In genomic region chr6:118724388-118724787, GRCm38 (mm10) we compare ENCODE assay signal across 20 mouse cellular contexts.
DNase-seq lines count a peak whose midpoint lies in the region; ATAC-seq and TF ChIP-seq lines count a peak whose summit lies in the region.
"Had no signal": no experiment of that assay in that cellular context is flagged by ENCODE, and none has a peak within 500 bp of the region (broad histone marks: within the 10 kb centered on the region; RNA-seq: fewer than 3 reads in every experiment).

No protein-coding gene starts in this region.

- H3K9me3 ChIP-seq in forebrain, embryonic 15.5 days = no peaks in the 10 kb centered on the region
- no peaks in the 10 kb centered on the region for H3K9me3 ChIP-seq in forebrain, embryonic 16.5 days (ENCODE audit: control insufficient read depth, low read length)
- no peaks in the 10 kb centered on the region for H3K9me3 ChIP-seq in hindbrain, embryonic 13.5 days
- no peaks in the 10 kb centered on the region for H3K9me3 ChIP-seq in hindbrain, embryonic 16.5 days (ENCODE audit: control insufficient read depth, low read length)
- H3K9me3 ChIP-seq: embryonic facial prominence, embryonic 12.5 days; heart, embryonic 12.5 days; heart, embryonic 15.5 days had no signal

- TF ChIP-seq CTCF in Patski (IDR thresholded peaks at IDR 0.05) = no peak

- H3K27me3 ChIP-seq in forebrain, embryonic 15.5 days = no peaks in the 10 kb centered on the region
- H3K27me3 ChIP-seq in forebrain, embryonic 16.5 days (replicated peaks; ENCODE audit: control insufficient read depth, insufficient read depth, low read length) = no peaks in the 10 kb centered on the region
- no peaks in the 10 kb centered on the region for H3K27me3 ChIP-seq in hindbrain, embryonic 13.5 days
- H3K27me3 ChIP-seq in hindbrain, embryonic 16.5 days (replicated peaks; ENCODE audit: control insufficient read depth, insufficient read depth, low read length) = no peaks in the 10 kb centered on the region
- no peaks in the 10 kb centered on the region for H3K27me3 ChIP-seq in Patski
- H3K27me3 ChIP-seq: embryonic facial prominence, embryonic 12.5 days; embryonic facial prominence, embryonic 15.5 days; heart, embryonic 12.5 days; heart, embryonic 15.5 days had no signal

- in situ Hi-C loops in Patski (cut with MboI; ENCODE audit: low pct_unique_long_range_greater_than_20kb) = no loop called here

- DNase-seq in Patski (ENCODE audit: low read depth, low spot score) = peak; percentile 81
- no peak for DNase-seq in frontal cortex, postnatal 36 days (ENCODE audit: low spot score in 2 of 2)
- DNase-seq: adrenal gland, adult 8-10 months; adrenal gland, postnatal 25 days; gastrocnemius, postnatal 25 days; heart, adult 18-20 months; heart, postnatal 10 days; heart, postnatal 36 days; kidney, adult 2 months had no signal

- no peak overlapping the region for H3K9ac ChIP-seq in forebrain, embryonic 15.5 days (replicated peaks)
- no peak overlapping the region for H3K9ac ChIP-seq in forebrain, embryonic 16.5 days (replicated peaks; ENCODE audit: low read depth, low read length)
- no peak overlapping the region for H3K9ac ChIP-seq in hindbrain, embryonic 13.5 days
- H3K9ac ChIP-seq in hindbrain, embryonic 16.5 days (ENCODE audit: low read depth, low read length) = no peak overlapping the region
- H3K9ac ChIP-seq: embryonic facial prominence, embryonic 12.5 days; embryonic facial prominence, embryonic 15.5 days; heart, embryonic 12.5 days; heart, embryonic 15.5 days had no signal

- 0 out of 2 replicates have a peak overlapping the region, but pooled peaks have one; percentile 5 for H3K27ac ChIP-seq in forebrain, embryonic 15.5 days (replicated peaks)
- no peak overlapping the region for H3K27ac ChIP-seq in forebrain, embryonic 16.5 days (ENCODE audit: low read length)
- 0 out of 2 replicates have a peak overlapping the region, but pooled peaks have one; percentile 18 for H3K27ac ChIP-seq in hindbrain, embryonic 13.5 days
- no peak overlapping the region; the same call in 1 of the 2 replicates for H3K27ac ChIP-seq in hindbrain, embryonic 16.5 days (ENCODE audit: low read depth, low read length)
- H3K27ac ChIP-seq: embryonic facial prominence, embryonic 12.5 days; embryonic facial prominence, embryonic 15.5 days; heart, embryonic 15.5 days had no signal

- no peaks in the 10 kb centered on the region for H3K4me1 ChIP-seq in forebrain, embryonic 15.5 days
- no peaks in the 10 kb centered on the region for H3K4me1 ChIP-seq in forebrain, embryonic 16.5 days (replicated peaks; ENCODE audit: control insufficient read depth, insufficient read depth, low read length)
- peaks cover 21% of the 10 kb centered on the region for H3K4me1 ChIP-seq in hindbrain, embryonic 13.5 days (replicated peaks)
- H3K4me1 ChIP-seq in hindbrain, embryonic 16.5 days (ENCODE audit: control insufficient read depth, insufficient read depth, low read depth, low read length) = peaks cover 6% of the 10 kb centered on the region
- H3K4me1 ChIP-seq: embryonic facial prominence, embryonic 12.5 days; embryonic facial prominence, embryonic 15.5 days had no signal

- CTCF ChIA-PET in Patski (lab: Charles Lee) = interaction anchor here (1.4 kb wide), 1 partner anchor 15 kb away, joined by 3 read pairs; no protein-coding TSS in a partner anchor

- ATAC-seq in forebrain, embryonic 15.5 days (replicated peaks) = no peak
- no peak for ATAC-seq in forebrain, embryonic 16.5 days
- no peak for ATAC-seq in hindbrain, embryonic 13.5 days (ENCODE audit: low FRiP score)
- ATAC-seq in hindbrain, embryonic 16.5 days = no peak
- peak; percentile 66 for ATAC-seq in Patski
- ATAC-seq: activated CD4-positive, CD25-positive, alpha-beta regulatory T cell, adult 4 months; CD4-positive, CD25-positive, alpha-beta regulatory T cell, adult 4 months; intestine, postnatal 0 days had no signal

- H3K4me2 ChIP-seq in forebrain, embryonic 15.5 days (replicated peaks) = no peak overlapping the region
- H3K4me2 ChIP-seq in forebrain, embryonic 16.5 days (ENCODE audit: low read length) = no peak overlapping the region
- no peak overlapping the region for H3K4me2 ChIP-seq in hindbrain, embryonic 13.5 days
- H3K4me2 ChIP-seq in hindbrain, embryonic 16.5 days (ENCODE audit: low read length) = no peak overlapping the region
- H3K4me2 ChIP-seq: embryonic facial prominence, embryonic 12.5 days; embryonic facial prominence, embryonic 15.5 days; heart, embryonic 12.5 days; heart, embryonic 15.5 days had no signal

- WGBS in forebrain, embryonic 15.5 days = 79% methylated on average over 6 of the region's 6 CpGs
- WGBS in forebrain, embryonic 16.5 days = 80% methylated on average over 6 of the region's 6 CpGs
- WGBS in hindbrain, embryonic 13.5 days = 78% methylated on average over 6 of the region's 6 CpGs
- WGBS in hindbrain, embryonic 16.5 days = 76% methylated on average over 6 of the region's 6 CpGs

- POLR2A ChIA-PET in Patski (lab: Charles Lee) = interaction anchor here (1.1 kb wide), 1 partner anchor 8 kb away, joined by 3 read pairs; no protein-coding TSS in a partner anchor

- H3K4me3 ChIP-seq in forebrain, embryonic 15.5 days = no peak overlapping the region
- no peak overlapping the region for H3K4me3 ChIP-seq in forebrain, embryonic 16.5 days (replicated peaks; ENCODE audit: low read length)
- H3K4me3 ChIP-seq in hindbrain, embryonic 13.5 days = no peak overlapping the region
- H3K4me3 ChIP-seq in hindbrain, embryonic 16.5 days (ENCODE audit: low read length) = no peak overlapping the region
- H3K4me3 ChIP-seq: embryonic facial prominence, embryonic 12.5 days; embryonic facial prominence, embryonic 15.5 days; heart, embryonic 12.5 days; heart, embryonic 15.5 days had no signal

- H3K36me3 ChIP-seq in forebrain, embryonic 15.5 days = no peaks in the 10 kb centered on the region
- H3K36me3 ChIP-seq in forebrain, embryonic 16.5 days (ENCODE audit: control insufficient read depth, insufficient read depth) = no peaks in the 10 kb centered on the region; the same call in 1 of the 2 replicates
- peaks cover 15% of the 10 kb centered on the region for H3K36me3 ChIP-seq in hindbrain, embryonic 13.5 days
- no peaks in the 10 kb centered on the region for H3K36me3 ChIP-seq in hindbrain, embryonic 16.5 days (ENCODE audit: control insufficient read depth, insufficient read depth, low read length)
- H3K36me3 ChIP-seq: embryonic facial prominence, embryonic 12.5 days had no signal

Comparison
In these comparisons a context has a peak if more than half of its experiments do, and no peak if none do; other contexts are left out.
1. H3K27ac ChIP-seq: peak in forebrain, embryonic 15.5 days (single experiment) and hindbrain, embryonic 13.5 days (single experiment); none in forebrain, embryonic 16.5 days (single experiment) and hindbrain, embryonic 16.5 days (single experiment).